Mouse (Mus musculus) thymus, adult 2 months (tissue): ENCODE measurements around the gene Mad1l1. TPM values are rescaled to one million over a fixed set of nuclear protein-coding genes. Genes with fewer than 3 reads are reported as not detected.

ENCODE experiments used
- DNase-seq: peaks from one replicate; pipeline ENCODE4 v3.0.0; 2021
- H3K27ac ChIP-seq: fragments of 200-500 bp; 2 replicates; pipeline ENCODE4 v1.5.1; 2012; ENCODE audit warnings: low read length, control low read depth; ENCODE audit not compliant: control insufficient read depth, insufficient read depth
- H3K27me3 ChIP-seq: fragments of 200-500 bp; 2 replicates; pipeline ENCODE4 v1.6.1; 2012; ENCODE audit warnings: mild to moderate bottlenecking, low read length, moderate library complexity, mixed read lengths; ENCODE audit not compliant: control insufficient read depth, insufficient read depth
- H3K36me3 ChIP-seq: fragments of 200-500 bp; 2 replicates; pipeline ENCODE4 v1.6.1; 2012; ENCODE audit warnings: mild to moderate bottlenecking, low read length, moderate library complexity; ENCODE audit not compliant: control insufficient read depth, insufficient read depth
- H3K4me1 ChIP-seq: fragments of 200-500 bp; replicated peaks from 2 replicates; pipeline ENCODE4 v1.6.1; 2012; ENCODE audit warnings: low read length; ENCODE audit not compliant: control insufficient read depth, insufficient read depth
- H3K4me3 ChIP-seq: fragments of 200-500 bp; 2 replicates; pipeline ENCODE4 v1.5.1; 2012; ENCODE audit warnings: mild to moderate bottlenecking, low read length, control low read depth, moderate library complexity; ENCODE audit not compliant: control insufficient read depth, insufficient read depth
- CTCF ChIP-seq: fragments of 200-500 bp; IDR thresholded peaks from 2 replicates; pipeline ENCODE4 v1.5.1; 2012; ENCODE audit warnings: mild to moderate bottlenecking, control low read depth, low read length, moderate library complexity, borderline replicate concordance; ENCODE audit not compliant: control insufficient read depth, poor library complexity, insufficient read depth; ENCODE audit errors: extremely low read depth
- POLR2A ChIP-seq: fragments of 200-500 bp; IDR thresholded peaks from 2 replicates; pipeline ENCODE4 v1.6.1; 2012; ENCODE audit warnings: mild to moderate bottlenecking, low read length, control low read depth, moderate library complexity; ENCODE audit not compliant: control insufficient read depth, poor library complexity, insufficient read depth; ENCODE audit errors: extremely low read depth
- WGBS: fragments of 180-500 bp; shearing (Covaris S2); methylation state at CpG from one replicate; pipeline ENCODE4 v1.1.7; 2018; 5-methylcytosine and 5-hydroxymethylcytosine counted together
- polyA plus RNA-seq: library from polyadenylated mRNA; depleted of rRNA; stranded (reverse); fragments of >200 nt; gene quantifications from 2 replicates; pipeline ENCODE4 v1.2.3, GENCODE M21; 2012

Gene Mad1l1
- polyA plus RNA-seq, 1 experiment: 252 TPM

DNA sequence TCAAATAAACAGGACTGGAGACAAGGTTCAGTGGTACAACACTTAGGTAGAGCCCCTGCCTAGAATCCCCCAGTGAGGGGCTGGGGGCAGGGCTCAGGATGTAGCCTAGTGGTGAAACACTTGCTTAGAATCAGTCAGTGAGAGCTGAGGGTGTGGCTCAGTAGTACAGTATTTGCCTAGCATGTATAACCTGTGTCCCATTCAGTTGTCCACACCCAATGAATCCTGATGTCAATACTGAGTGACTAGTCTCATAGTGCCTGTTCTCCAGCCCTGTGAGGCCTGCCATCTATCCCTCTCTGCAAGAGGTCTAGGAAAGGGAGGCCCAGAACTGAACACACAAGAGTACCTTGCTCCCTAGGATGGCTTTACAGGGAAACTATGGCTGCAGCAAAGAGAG is 232.1 kb downstream of the Mad1l1 start:
- no peak overlapping the region for H3K4me3 ChIP-seq
- no peak overlapping the region for H3K27ac ChIP-seq
- peaks cover 53% of the 10 kb centered on the region for H3K36me3 ChIP-seq
- TF ChIP-seq CTCF: no peak
- no peak for TF ChIP-seq POLR2A
- no peaks in the 10 kb centered on the region for H3K27me3 ChIP-seq
- no peaks in the 10 kb centered on the region for H3K4me1 ChIP-seq
- DNase-seq: no peak

DNA sequence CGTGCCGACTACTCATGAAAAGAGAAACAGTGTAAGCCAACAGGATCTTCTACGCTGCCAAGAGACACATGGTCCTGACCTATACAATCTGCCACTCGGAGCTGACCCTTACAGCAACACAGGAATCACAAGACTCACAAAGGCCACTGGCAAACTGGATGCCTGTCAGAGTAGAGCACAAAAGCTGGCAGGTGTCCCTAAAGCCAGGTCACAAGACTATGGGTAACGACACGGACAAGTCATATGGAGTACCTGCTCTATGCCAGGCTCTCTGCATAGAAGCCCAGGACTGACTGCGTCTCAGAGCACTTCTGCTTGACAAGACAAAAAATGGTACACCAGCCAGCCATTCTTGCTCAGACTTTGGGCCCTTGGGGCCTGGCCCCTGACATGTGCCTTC is 234.1 kb downstream of the Mad1l1 start:
- WGBS: 99% methylated on average over 7 of the region's 7 CpGs
- peaks cover 52% of the 10 kb centered on the region for H3K36me3 ChIP-seq
- no peak for DNase-seq
- no peak for TF ChIP-seq CTCF
- TF ChIP-seq POLR2A: no peak
- H3K4me3 ChIP-seq: no peak overlapping the region
- peaks cover 4% of the 10 kb centered on the region; the same call in 1 of the 2 replicates for H3K4me1 ChIP-seq
- no peak overlapping the region for H3K27ac ChIP-seq
- H3K27me3 ChIP-seq: no peaks in the 10 kb centered on the region

DNA sequence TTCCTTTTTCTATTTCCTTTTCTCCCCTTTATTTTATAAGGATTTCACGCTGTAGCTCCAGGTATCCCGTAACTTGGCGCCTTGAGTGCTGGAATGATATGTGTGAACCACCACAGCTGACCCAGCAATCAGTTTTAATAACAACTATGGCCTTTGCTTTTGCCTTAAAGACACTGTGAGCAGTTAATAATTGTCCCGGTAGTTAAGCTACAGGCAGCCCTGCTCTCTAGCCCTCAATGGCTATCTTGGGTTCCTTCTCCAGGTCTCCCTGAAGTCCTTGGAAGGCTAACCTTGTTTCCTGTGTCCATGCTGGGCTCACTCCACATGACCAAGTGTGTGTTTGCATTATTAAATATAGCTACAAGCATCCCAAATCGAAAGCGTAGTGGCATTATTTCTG is 237.0 kb downstream of the Mad1l1 start:
- Histone ChIP-seq H3K27me3 (no peaks in the 10 kb centered on the region), H3K36me3 (peaks cover 60% of the 10 kb centered on the region), H3K4me1 (peaks cover 4% of the 10 kb centered on the region; the same call in 1 of the 2 replicates), H3K27ac (no peak overlapping the region), H3K4me3 (no peak overlapping the region)
- DNase-seq: no peak
- 99% methylated on average over 6 of the region's 6 CpGs for WGBS
- TF ChIP-seq POLR2A (no peak), CTCF (no peak)

DNA sequence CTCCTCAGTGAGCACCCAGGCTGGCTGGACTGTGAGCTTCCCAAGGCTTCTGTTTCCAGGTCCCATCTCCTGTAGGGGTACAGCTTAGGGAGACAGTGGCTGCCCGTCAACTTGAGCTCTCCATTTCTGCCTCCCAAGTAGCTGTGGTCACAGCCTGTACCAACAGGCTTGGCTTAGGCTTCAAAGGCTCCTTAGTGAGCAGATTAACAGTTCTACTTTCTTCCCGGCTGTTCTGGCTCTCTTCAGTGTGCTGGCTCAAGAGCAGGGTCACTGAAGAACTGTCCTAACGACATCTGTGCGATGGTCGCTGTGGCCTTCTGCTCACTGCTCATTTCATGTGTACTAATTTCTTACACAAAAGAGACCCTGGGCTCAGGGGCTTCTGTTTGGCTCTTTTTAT is 237.4 kb downstream of the Mad1l1 start:
- 94% methylated on average over 5 of the region's 5 CpGs for WGBS
- no peak overlapping the region for H3K27ac ChIP-seq
- no peaks in the 10 kb centered on the region for H3K27me3 ChIP-seq
- TF ChIP-seq POLR2A: no peak
- no peak for TF ChIP-seq CTCF
- peaks cover 57% of the 10 kb centered on the region for H3K36me3 ChIP-seq
- H3K4me3 ChIP-seq: no peak overlapping the region
- DNase-seq: no peak
- H3K4me1 ChIP-seq: peaks cover 4% of the 10 kb centered on the region; the same call in 1 of the 2 replicates

DNA sequence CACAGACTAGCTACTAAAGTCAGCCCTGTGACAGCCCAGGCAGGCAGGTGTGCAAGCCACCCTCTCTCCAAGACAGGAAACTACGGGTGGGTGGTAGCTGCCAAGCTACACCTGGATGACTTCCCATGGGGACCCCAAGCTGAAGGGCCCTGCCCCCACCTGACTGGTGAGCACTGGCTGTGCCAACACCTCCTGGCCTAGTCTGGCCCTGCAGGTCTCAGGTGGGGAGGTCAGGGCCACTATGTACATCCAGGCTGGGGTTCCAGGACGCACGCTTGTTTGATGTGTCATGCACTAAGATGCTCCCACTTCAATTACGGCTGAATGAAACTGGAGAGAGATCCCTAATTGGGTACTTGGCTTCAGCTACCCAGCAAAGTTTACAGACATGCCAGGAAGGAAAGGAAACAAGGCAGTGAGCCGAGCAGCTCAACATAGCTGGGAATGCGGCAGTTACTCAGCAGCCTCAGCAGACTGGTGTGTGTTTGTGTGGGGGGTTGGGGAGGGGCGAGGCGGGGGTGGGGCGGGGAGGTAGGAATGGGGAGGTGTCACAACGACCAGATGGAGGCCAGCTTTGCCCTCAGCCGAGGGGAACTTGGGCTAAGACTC is 239.0 kb downstream of the Mad1l1 start:
- no peak for TF ChIP-seq POLR2A
- no peak for TF ChIP-seq CTCF
- no peaks in the 10 kb centered on the region for H3K27me3 ChIP-seq
- no peak overlapping the region for H3K4me3 ChIP-seq
- 84% methylated on average over 11 of the region's 11 CpGs for WGBS
- no peak for DNase-seq
- H3K27ac ChIP-seq: no peak overlapping the region
- peaks cover 4% of the 10 kb centered on the region; the same call in 1 of the 2 replicates for H3K4me1 ChIP-seq
- H3K36me3 ChIP-seq: peaks cover 42% of the 10 kb centered on the region

DNA sequence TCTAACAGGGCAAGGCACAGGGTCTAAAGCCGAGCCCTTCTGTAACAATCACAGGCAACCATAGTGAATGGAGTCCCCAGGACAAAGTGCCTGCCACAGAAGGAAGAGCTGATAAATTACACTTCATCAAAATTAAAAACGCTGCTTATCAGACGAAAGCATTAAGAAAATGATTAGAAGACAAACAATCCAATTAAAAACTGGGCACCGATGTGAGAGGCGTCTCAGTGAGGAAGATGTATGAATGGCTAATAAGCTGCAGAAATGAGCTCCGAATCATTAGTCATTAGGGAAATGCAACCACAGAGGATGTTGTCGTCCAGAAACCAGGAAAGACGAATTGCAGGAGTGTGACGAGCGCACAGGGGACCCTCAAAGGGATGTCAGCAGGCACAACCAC is 240.3 kb downstream of the Mad1l1 start:
- WGBS: 96% methylated on average over 10 of the region's 10 CpGs
- no peak for TF ChIP-seq CTCF
- no peak for TF ChIP-seq POLR2A
- H3K36me3 ChIP-seq: peaks cover 30% of the 10 kb centered on the region
- DNase-seq: no peak
- H3K4me1 ChIP-seq: peaks cover 4% of the 10 kb centered on the region; the same call in 1 of the 2 replicates
- no peak overlapping the region for H3K4me3 ChIP-seq
- no peak overlapping the region for H3K27ac ChIP-seq
- H3K27me3 ChIP-seq: no peaks in the 10 kb centered on the region

DNA sequence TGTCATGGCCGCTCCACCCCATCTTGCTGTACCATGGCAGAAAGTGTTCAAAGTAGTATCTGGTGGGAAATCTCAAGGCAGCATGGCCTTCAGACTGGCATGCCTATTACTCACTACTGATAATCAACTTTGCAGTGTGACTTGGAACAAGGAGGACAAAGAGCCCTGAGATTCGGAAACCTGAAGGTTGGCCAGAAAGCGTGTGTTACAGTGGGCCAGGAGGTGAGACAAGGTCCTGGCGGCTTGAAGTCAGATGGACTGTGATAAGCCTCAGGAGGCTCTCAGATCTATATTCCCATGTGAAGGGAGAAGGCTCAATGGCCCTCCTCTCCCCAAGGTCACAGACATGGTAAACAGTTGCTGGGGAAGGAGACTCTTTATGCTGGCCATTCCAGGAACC is 241.8 kb downstream of the Mad1l1 start:
- Histone ChIP-seq H3K27me3 (no peaks in the 10 kb centered on the region), H3K36me3 (peaks cover 30% of the 10 kb centered on the region), H3K4me1 (peaks cover 4% of the 10 kb centered on the region; the same call in 1 of the 2 replicates), H3K27ac (no peak overlapping the region), H3K4me3 (no peak overlapping the region)
- no peak for DNase-seq
- 99% methylated on average over 4 of the region's 4 CpGs for WGBS
- TF ChIP-seq POLR2A: no peak
- TF ChIP-seq CTCF: no peak
